Mouse (Mus musculus): Measurements from ENCODE around the gene Lrfn4.

The Lrfn4 gene

GRCm38 (mm10) chr19:4567665-4568064 is 47.8 kb downstream of the Lrfn4 start:
- no peak for DNase-seq

DNA sequence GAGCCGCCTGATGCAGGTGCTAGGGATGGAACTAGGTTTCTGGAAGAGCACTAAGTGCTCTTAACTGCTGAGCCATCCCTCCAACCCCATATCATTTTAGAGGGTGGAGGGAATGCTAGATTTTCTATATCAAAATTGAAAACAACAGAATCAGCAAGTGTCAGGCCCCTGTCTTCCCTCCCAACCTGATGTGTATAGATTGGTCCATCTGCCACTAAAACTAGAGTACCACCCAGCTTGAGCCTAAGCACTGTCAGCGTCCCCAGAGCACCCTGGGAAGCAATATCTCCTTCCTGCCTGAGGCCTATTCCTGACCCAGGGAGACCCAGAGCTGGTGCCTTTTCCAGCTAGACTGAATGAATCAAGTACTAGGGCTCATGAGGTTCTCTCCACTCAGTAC is 48.6 kb downstream of the Lrfn4 start:
- DNase-seq: no peak

DNA sequence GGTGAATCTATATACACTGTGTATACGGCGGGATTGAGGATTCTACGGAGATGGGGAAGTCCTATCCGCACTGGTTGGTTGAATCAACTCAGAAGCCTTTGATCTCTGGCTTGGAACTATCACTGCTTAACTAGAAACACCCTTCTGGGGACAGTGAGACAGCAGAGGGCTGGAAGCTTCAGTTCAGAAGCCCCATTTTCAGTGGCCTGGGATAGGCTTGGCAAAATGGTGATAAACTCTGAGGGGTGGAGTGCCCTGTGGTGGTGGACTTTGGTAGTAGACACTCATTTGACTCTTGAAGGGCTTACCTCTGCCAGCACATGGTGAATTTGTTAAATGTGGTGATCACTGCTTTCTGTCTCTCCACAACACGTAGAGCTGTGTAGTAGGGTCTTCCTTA is 49.8 kb downstream of the Lrfn4 start:
- no peak for DNase-seq
